Mouse (Mus musculus) kidney, adult 2 months (tissue): ENCODE data around the gene Pea15a. TPM values are rescaled to one million over a fixed set of nuclear protein-coding genes. Genes with fewer than 3 reads are reported as not detected.
A peak's percentile ranks its signal among the peaks of the same experiment; 100 is the strongest.

Experiments used
- DNase-seq: peaks from one replicate; pipeline ENCODE4 v3.0.0; 2021
- H3K27ac ChIP-seq: fragments of 200-500 bp; 2 replicates; pipeline ENCODE4 v1.5.1; 2012; ENCODE audit warnings: low read depth, low read length, control low read depth, inconsistent platforms; ENCODE audit not compliant: insufficient read depth
- H3K27me3 ChIP-seq: fragments of 200-500 bp; replicated peaks from 2 replicates; pipeline ENCODE4 v1.6.1; 2012; ENCODE audit warnings: mild to moderate bottlenecking, moderate library complexity, low read length, inconsistent platforms; ENCODE audit not compliant: control insufficient read depth, insufficient read depth
- H3K36me3 ChIP-seq: fragments of 200-500 bp; 2 replicates; pipeline ENCODE4 v1.6.1; 2012; ENCODE audit warnings: mild to moderate bottlenecking, moderate library complexity, low read length, inconsistent platforms; ENCODE audit not compliant: control insufficient read depth, insufficient read depth
- H3K4me1 ChIP-seq: fragments of 200-500 bp; 2 replicates; pipeline ENCODE4 v1.6.1; 2011; ENCODE audit warnings: low read length; ENCODE audit not compliant: control insufficient read depth, insufficient read depth
- H3K4me3 ChIP-seq: fragments of 200-500 bp; 2 replicates; pipeline ENCODE4 v1.5.1; 2011; ENCODE audit warnings: mild to moderate bottlenecking, low read depth, low read length, control low read depth; ENCODE audit not compliant: insufficient read depth
- CTCF ChIP-seq: fragments of 200-500 bp; conservative IDR thresholded peaks from 2 replicates; pipeline ENCODE4 v1.5.1; 2011; ENCODE audit warnings: low read depth, mild to moderate bottlenecking, control low read depth, low read length, moderate library complexity, mixed read lengths; ENCODE audit not compliant: insufficient read depth, insufficient read length
- POLR2A ChIP-seq: fragments of 200-500 bp; IDR thresholded peaks from one replicate; pipeline ENCODE4 v1.6.1; 2011; ENCODE audit warnings: low read depth, low read length, control low read depth
- WGBS: fragments of 180-500 bp; shearing (Covaris S2); methylation state at CpG from one replicate; pipeline ENCODE4 v1.1.7; 2018; 5-methylcytosine and 5-hydroxymethylcytosine counted together
- polyA plus RNA-seq: library from polyadenylated mRNA; depleted of rRNA; stranded (reverse); fragments of >200 nt; gene quantifications from 2 replicates; pipeline ENCODE4 v1.2.3, GENCODE M21; 2012

Pea15a gene
- polyA plus RNA-seq, 1 experiment = 58.7 TPM

DNA sequence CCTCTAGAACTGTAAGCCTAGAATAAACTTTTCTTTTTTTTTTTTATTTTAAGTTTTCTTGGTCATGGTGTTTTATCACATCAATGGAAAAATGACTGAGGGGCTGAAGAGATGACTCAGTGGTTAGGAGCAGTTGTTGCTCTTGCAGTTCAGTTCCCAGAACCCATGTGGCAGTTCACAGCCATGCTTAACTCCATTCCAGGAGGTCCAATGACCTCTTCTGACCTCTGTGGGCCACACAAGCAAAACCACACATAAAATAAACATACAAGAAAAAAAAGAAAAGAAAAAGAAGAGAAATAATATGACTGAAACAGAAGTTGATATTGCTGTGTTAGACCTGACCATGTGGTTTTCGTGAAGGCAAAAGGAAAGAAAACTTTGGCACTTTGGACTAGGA lies 22.6 kb upstream of the Pea15a start:
- H3K27me3 ChIP-seq = no peaks in the 10 kb centered on the region
- no peaks in the 10 kb centered on the region for H3K4me1 ChIP-seq
- no peak overlapping the region for H3K4me3 ChIP-seq
- no peak overlapping the region for H3K27ac ChIP-seq
- no peak for DNase-seq
- H3K36me3 ChIP-seq = no peaks in the 10 kb centered on the region
- TF ChIP-seq POLR2A (no peak), CTCF (no peak)
- 78% methylated on average over 1 of the region's 1 CpGs for WGBS

- Histone ChIP-seq H3K4me1 (no peaks in the 10 kb centered on the region), H3K4me3 (no peak overlapping the region), H3K27ac (no peak overlapping the region), H3K27me3 (no peaks in the 10 kb centered on the region), H3K36me3 (no peaks in the 10 kb centered on the region)
- DNase-seq = peak; percentile 63
- TF ChIP-seq CTCF (no peak), POLR2A (no peak)
- 65% methylated on average over 2 of the region's 2 CpGs for WGBS
These were observed 21.6 kb upstream of the Pea15a start for GRCm38 (mm10) chr1:172228209-172228608.

- peaks cover 4% of the 10 kb centered on the region; the same call in 1 of the 2 replicates for H3K4me1 ChIP-seq
- H3K4me3 ChIP-seq = no peak overlapping the region
- TF ChIP-seq POLR2A = no peak
- TF ChIP-seq CTCF = no peak
- H3K27ac ChIP-seq = peak overlapping the region; percentile 26; the same call in 1 of the 2 replicates
- WGBS = 81% methylated on average over 11 of the region's 11 CpGs
- no peaks in the 10 kb centered on the region for H3K27me3 ChIP-seq
- DNase-seq = no peak
- no peaks in the 10 kb centered on the region for H3K36me3 ChIP-seq
These were observed 14.9 kb upstream of the Pea15a start for GRCm38 (mm10) chr1:172221297-172222063.

- Histone ChIP-seq H3K27me3 (no peaks in the 10 kb centered on the region), H3K36me3 (no peaks in the 10 kb centered on the region), H3K27ac (peak overlapping the region; percentile 25; the same call in 1 of the 2 replicates), H3K4me1 (peaks cover 4% of the 10 kb centered on the region; the same call in 1 of the 2 replicates), H3K4me3 (no peak overlapping the region)
- DNase-seq = peak; percentile 90
- no peak for TF ChIP-seq POLR2A
- no peak for TF ChIP-seq CTCF
- 25% methylated on average over 10 of the region's 10 CpGs for WGBS
These were observed 13.8 kb upstream of the Pea15a start for GRCm38 (mm10) chr1:172220414-172220813.

GRCm38 (mm10) chr1:172219451-172220406 lies 13.1 kb upstream of the Pea15a start, which contains the start of gene Casq1:
Gene Casq1 (minus strand): TSS chr1:172219868.
- peaks cover 4% of the 10 kb centered on the region; the same call in 1 of the 2 replicates for H3K4me1 ChIP-seq
- no peak for TF ChIP-seq POLR2A
- no peak for TF ChIP-seq CTCF
- no peaks in the 10 kb centered on the region for H3K36me3 ChIP-seq
- no peak within 1 kb of the TSS for H3K4me3 ChIP-seq
- H3K27me3 ChIP-seq = no peaks in the 10 kb centered on the region
- 88% methylated on average over 19 of the region's 19 CpGs for WGBS
- peak within 1 kb of the TSS; percentile 25; the same call in 1 of the 2 replicates for H3K27ac ChIP-seq
- DNase-seq = no peak

- H3K4me1 ChIP-seq = peaks cover 4% of the 10 kb centered on the region; the same call in 1 of the 2 replicates
- DNase-seq = no peak
- H3K27me3 ChIP-seq = no peaks in the 10 kb centered on the region
- TF ChIP-seq POLR2A (no peak), CTCF (no peak)
- H3K4me3 ChIP-seq = no peak overlapping the region
- WGBS = 75% methylated on average over 15 of the region's 15 CpGs
- H3K36me3 ChIP-seq = no peaks in the 10 kb centered on the region
- H3K27ac ChIP-seq = no peak overlapping the region
These were observed 11.7 kb upstream of the Pea15a start for GRCm38 (mm10) chr1:172218164-172218910.
